Mouse (Mus musculus): ENCODE data around the gene Rps18.

DNA sequence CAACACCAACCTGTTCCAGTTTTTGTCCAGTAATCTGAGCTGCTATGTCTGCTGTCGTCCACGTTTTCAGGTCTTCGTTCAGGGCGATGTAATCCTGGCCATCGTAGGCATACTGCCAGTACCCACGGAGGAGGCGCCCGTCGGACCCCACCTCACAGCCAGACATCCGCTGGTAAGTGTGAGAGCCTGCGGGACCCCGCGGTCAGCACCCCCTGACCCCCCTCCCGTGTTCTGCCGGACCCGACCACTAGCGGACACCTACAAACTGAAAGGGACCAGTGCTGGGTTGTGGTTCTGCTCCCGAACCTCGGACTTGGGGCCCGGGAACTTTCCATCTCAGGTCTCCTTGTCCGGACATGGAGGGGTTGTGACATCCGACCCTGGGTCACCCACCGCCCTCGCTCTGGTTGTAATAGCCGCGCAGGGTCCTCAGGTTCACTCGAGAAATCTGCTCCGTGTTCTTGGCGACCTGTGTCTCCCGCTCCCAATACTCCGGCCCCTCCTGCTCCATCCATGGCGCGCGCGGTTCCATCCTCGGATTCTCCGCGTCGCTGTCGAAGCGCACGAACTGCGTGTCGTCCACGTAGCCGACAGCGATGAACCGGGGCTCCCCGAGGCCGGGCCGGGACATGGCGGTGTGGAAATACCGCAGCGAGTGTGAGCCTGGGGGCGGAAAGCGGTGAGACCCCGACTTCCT, 22.2 kb upstream of the Rps18 start:
- TF ChIP-seq CTCF (IDR thresholded peaks at IDR 0.05; ENCODE audit: low read depth) (no peak), EP300 (IDR thresholded peaks at IDR 0.05; ENCODE audit: low read depth) (no peak)

Data from liver, embryonic 14.5 days (tissue).